Mouse (Mus musculus): Measurements from ENCODE around the gene Comtd1.
A peak's percentile ranks its signal among the peaks of the same experiment; 100 is the strongest.

Comtd1 gene

GRCm38 (mm10) chr14:21848166-21849154, at the start of gene Comtd1:
TSS of gene Comtd1 (minus strand) at chr14:21848977.
- peak; percentile 95 for DNase-seq (ENCODE audit: low spot score)

DNA sequence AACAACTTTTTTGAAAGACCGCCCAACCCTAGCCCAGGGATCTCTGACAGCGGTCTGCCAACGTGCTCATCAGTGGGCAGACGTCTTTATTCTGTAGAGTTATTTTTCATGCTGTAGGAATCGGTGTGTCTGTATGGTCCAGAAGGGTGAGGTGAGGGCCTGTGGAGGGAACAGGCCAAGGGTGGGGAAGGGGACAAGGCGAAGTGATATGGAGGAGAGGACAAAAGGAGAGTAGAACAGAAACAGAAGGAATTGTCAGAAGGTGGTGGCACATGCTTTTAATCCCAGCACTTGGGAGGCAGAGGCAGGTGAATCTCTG, 43.5 kb upstream of the Comtd1 start:
- DNase-seq (ENCODE audit: low spot score), result no peak

DNA sequence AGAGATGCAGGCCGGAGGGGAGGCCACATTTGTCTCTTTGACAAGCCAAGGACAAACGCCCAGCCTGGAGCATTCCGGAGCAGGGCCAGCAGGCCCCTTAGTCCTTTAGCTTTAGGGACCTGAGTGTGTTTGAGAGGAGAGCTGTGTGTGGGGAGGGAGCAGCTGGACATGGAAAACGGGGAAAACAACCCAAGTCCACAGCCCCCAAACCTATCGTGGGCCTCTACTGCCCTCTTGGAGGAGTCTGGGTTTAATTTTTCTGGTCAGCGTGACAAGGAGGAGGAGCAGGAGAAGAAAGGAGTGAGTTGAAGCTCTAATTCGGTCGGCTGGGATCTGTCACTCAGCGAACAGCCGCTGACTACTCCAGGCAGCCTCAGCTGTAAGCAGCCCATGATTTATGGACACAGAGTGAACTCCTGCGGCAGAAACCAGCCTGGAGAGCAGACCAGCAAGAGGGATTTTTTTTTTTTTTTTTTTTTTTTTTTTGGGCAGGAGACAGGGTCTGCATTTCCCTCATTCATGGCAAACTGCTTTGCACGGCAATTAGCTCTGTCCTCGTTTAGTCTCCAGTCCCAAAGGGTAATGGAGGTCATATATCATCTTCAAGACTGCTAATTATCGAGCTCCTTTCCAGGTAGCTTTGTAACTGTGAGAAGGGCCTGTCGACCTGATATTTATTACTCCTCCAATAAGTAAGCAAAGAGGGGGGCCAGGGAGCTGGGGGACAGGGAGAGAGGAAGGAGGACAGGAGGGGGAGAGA, 43.0 kb upstream of the Comtd1 start:
- DNase-seq (ENCODE audit: low spot score), result no peak

GRCm38 (mm10) chr14:21890430-21890829, 41.7 kb upstream of the Comtd1 start:
- DNase-seq (ENCODE audit: low spot score), result no peak

DNA sequence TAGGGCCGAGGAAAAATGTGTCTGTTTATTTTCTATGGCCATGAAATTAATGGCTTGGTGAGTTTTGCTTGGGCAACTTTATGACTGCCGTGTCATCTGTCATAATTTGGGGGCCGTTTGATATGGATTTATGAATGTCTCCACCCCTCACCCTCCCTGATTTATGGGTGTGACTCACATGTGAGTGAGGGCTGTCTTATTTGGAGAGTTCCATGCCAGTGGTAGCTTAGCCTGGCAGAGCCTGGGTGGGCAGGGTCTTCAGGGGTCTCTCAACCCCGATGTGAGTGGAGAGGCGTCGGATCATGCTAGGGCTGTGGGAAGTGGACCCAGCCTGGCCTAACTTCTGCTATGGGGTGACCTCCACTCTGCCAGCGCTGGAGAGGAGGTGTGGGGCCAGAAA, 18.0 kb upstream of the Comtd1 start:
- no peak for DNase-seq (ENCODE audit: low spot score)

DNA sequence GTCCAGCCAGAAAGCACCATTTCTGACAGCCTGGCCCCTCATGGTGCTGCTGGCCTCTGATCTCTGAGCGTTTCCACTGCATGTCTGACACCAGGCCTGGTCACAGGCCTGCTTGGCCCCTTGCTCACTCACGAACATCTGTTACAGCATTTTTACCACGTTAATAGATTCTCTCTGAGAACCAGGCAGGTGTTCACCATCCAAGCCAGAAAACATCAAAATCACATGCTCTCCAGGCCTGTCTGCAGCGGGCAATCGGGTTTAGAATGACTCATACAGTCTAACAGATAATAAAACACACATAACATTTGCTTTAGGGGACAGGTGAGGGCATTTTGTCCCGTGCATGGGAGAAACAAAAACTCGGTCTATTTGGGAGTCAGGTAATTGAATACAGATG, 17.5 kb upstream of the Comtd1 start:
- no peak for DNase-seq (ENCODE audit: low spot score)

DNA sequence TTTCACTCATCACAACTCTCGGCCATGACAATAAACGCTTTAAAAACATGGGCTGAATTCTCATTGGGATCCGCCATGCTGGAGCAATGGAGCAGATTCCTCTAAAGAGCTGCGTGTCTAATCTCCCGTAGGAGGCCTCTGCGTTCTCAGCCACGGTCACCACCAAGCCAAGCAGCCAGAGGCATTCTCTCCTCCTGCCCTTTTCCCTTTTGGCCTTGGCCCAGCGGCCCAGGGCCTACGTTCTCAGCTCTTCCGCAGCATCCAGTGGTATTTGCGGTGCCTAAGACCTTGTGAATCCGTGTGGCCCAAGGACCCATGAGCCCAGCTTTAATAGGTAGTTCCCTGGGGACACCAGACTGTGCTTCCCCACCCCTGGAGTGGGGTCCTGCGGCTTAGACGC, 8.1 kb upstream of the Comtd1 start:
- no peak for DNase-seq (ENCODE audit: low spot score)

GRCm38 (mm10) chr14:21855961-21856360, 7.2 kb upstream of the Comtd1 start:
- DNase-seq (ENCODE audit: low spot score), result no peak

DNA sequence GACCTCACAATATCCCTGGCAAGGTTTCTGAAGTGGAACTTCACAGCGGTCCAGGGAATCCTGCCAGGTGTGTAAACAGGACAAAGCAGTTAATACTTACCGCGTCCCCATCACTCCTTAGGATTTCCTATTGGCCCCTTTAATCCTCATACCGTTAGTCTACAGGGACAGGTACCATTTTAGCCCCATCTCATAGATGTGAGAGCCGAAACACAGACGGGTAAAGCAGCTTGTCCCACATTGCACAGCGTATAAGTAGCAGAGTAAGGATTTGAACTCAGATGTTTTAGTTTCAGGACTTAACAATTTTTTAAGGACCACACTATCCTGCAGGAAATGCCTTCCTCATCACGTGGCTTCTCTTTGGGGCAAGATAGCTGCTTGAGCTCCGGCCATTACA, 5.5 kb upstream of the Comtd1 start:
- DNase-seq (ENCODE audit: low spot score), result no peak

DNA sequence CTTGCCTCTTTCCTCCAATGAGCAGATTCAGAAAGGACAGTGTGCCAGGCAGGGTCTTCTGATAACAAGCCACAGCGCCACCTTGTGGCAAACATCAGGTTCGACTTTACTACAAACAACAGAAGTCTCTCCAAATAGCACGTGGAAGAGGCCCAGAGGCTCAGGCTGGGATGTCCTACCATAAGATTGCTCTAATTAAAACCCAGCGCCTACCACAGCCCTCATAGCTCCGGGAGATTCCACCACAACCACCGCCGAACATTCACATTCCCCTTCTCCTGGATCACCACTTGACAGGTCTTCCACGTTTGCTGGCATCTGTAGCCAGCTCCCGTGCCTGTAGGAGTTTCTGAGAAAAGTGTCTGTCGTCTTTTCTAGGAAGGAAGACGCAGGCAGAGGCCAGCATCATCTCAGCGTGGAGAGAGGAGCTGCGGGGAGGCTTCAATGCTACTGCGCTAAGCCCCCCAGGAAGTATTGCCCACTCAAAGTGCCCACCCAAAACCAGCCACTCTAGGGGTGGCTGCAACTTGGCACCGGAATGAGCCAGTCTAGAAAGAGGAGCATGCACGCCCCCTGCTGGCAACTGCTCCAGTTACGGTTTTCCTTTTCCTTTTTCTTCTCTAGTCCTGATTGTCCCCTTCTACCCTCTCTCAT, 4.8 kb upstream of the Comtd1 start:
- DNase-seq (ENCODE audit: low spot score), result peak; percentile 93

DNA sequence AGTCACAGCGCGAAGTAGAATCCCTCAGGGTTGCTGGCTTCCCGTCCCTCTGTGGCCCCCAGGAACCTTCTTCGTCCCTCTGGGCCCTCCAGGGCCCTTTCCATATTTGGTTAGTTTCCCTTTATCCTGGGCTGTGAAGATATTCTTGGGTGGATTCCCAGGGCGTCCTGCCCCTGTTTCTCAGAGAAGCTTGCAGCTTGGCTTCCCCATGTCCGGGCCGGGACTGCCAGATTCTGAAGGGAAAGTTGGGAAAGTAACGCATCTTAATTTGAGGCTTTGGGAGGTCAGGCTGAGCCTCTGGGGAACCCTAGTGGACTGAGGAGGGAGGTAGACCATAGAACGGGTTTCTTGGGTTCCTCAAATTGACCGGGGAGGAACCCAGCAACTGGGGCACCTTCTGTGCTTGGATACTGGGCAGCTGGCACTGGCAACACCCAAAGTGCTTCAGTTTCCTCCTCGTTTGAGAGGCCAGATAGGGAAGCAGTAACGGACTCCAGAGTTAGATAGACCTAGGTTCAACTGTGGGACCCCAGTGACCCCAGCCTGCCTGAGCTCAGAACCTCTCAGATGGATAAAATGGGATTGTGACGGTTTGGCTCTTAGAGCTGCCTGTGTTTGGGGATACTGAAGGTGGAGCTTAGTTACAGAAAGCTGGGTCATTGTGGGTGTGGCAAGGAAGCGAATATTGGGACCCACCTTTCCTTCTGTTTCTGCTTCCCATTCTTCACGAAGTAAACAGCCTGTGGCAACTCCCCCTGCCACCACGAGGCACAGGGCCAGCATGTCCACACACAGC, 3.4 kb upstream of the Comtd1 start:
- peak; percentile 41 for DNase-seq (ENCODE audit: low spot score)

DNA sequence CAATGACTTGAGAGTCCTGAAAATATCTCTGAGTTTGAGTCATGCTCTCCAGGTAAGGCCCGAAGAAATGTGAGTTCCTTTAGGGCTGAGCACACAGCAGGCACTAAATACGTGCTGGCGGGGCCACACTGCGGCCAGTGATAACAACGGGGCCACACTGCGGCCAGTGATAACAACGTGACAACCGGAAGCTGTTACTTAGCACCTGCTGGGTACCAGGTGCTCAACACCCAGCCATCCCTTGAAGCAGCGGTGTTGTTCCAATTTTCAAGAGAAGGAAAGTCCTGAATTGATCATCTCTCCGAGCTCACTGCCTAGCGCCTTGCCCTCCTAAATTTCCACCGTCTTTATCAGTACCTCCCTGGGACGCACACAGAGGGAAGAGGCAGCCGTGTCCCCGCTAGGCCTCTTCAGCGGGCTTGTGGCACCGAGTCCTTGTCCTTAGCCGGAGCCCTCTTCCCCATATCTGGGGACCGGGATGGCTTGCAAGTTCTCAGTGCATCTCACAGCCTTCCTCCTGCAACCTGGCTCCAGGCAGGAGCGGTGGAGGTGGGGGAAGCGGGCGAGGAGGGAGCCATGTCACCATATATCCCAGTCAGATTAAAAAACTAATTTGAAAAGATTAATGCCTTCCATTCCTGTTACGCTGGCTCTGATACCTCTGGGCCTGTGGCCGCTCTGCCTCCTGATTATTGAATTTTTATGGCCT, 1.8 kb upstream of the Comtd1 start:
- DNase-seq (ENCODE audit: low spot score), result peak; percentile 59

GRCm38 (mm10) chr14:21849524-21850418, 994 bp upstream of the Comtd1 start:
- DNase-seq (ENCODE audit: low spot score), result no peak

DNA sequence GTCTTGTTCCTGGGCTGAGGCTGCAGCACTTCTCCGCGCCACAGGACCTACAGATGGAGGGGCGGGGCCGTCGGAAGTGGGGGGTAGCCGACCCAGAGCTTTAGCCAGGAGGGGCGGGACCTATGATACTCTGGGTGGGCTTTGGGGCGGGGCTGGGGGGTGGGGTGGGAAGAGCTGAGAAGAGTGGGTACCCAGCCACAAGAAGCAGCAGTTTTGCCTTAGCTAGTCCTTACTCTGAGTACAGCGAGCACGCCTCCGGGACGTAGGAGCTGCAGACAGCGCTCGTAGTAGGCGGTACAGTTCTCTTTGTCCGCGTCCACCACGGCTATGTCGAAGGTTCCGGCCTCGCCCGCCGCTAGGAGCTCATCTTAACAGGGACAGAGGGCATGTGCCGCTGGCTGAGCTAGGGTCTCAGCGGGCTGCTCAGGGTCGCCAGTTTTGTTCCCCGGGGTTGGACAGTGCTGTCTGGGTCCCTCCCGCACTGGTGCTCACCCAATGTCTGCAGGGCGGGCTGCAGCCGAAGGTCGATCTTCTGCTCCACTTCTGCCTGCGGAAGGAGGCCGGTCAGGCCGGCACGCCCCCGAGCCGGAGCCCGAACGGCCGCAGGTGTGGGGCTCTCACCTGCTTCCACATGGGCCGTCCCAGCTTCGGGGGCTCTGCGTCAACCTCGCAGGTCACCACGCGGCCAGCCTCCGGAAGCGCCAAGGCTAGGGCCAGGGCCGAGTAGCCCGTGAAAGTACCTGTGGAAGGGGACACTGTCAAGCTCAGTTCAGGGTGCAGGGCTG, 1.2 kb downstream of the Comtd1 start:
- peak; percentile 33 for DNase-seq (ENCODE audit: low spot score)

GRCm38 (mm10) chr14:21846827-21847380, 1.9 kb downstream of the Comtd1 start:
- DNase-seq (ENCODE audit: low spot score), result no peak

DNA sequence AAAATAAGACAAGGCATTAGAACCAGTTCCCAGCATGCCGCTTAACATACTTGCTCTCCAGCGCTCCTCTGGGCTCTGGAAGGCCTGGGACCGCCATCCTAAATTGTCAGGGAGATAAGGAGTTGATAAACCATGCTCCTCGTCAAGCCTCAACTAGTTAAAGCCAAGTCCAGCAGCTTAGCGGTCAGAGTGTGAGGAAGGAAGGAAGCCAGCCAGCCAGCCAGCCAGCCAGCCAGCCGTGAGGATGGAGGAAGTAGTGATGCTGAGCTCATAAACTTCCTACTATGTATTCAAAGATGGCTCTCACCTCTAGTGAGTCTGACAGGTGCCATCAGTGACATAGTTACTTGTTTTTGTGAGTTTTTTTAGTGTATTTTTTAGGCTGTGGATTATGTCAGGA, 5.5 kb downstream of the Comtd1 start:
- DNase-seq (ENCODE audit: low spot score), result no peak

- DNase-seq (ENCODE audit: low spot score), result no peak
Measured at GRCm38 (mm10) chr14:21841819-21842592, 6.8 kb downstream of the Comtd1 start.

DNA sequence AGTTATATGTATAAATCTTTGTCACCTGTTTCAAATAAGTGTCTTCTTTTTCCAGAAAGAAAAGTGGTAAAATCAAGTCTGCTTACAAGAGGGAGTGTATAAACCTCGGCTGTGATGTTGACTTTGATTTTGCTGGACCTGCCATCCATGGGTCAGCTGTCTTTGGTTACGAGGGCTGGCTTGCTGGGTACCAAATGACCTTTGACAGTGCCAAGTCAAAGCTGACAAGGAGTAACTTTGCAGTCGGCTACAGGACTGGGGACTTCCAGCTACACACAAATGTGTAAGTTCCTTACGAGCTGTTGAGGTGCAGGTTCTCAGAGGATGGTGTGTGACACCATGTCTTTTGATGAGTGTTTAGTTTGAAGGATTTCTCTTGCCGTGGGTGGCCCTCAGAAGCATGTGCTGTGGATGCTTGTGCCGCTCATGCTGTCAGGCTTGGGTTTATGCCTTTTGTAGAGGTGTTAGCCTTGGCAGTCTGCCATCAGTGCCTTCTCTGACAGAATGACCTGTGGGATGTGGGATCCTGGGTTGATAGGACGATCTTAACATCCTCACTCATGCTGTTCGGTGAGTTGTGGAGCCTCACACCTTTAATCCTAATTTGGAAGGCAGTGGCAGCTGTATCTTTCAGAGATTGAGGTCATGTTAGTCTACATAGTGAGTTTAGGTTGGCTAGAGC, 10.3 kb downstream of the Comtd1 start:
- no peak for DNase-seq (ENCODE audit: low spot score)
